Mouse (Mus musculus) C2C12 (cell line): ENCODE measurements around the gene Capn15.

Experiments used
- CEBPB ChIP-seq: IDR thresholded peaks from one replicate; pipeline ENCODE4 v1.6.1; 2011; ENCODE audit warnings: low read depth, mild to moderate bottlenecking, control low read depth, moderate library complexity
- CTCF ChIP-seq: IDR thresholded peaks from one replicate; pipeline ENCODE4 v1.5.1; 2011; ENCODE audit not compliant: control insufficient read depth, insufficient read depth, insufficient read length
- FOSL1 ChIP-seq: IDR thresholded peaks from one replicate; pipeline ENCODE4 v1.8.0; 2011; ENCODE audit warnings: mild to moderate bottlenecking, low read length; ENCODE audit not compliant: poor library complexity, insufficient read depth, severe bottlenecking
- MAX ChIP-seq: IDR thresholded peaks from one replicate; pipeline ENCODE4 v1.6.1; 2011; ENCODE audit warnings: mild to moderate bottlenecking, control low read depth
- MYOD1 ChIP-seq: IDR thresholded peaks from one replicate; pipeline ENCODE4 v1.6.1; 2011; ENCODE audit warnings: low read depth; ENCODE audit not compliant: control insufficient read depth, insufficient read length
- MYOG ChIP-seq: IDR thresholded peaks from one replicate; pipeline ENCODE4 v1.6.1; 2011; ENCODE audit not compliant: control insufficient read depth, insufficient read length; ENCODE audit errors: extremely low read depth
- USF1 ChIP-seq: IDR thresholded peaks from one replicate; pipeline ENCODE4 v1.6.1; 2011; ENCODE audit warnings: low read depth, mild to moderate bottlenecking, control low read depth, moderate library complexity

DNA sequence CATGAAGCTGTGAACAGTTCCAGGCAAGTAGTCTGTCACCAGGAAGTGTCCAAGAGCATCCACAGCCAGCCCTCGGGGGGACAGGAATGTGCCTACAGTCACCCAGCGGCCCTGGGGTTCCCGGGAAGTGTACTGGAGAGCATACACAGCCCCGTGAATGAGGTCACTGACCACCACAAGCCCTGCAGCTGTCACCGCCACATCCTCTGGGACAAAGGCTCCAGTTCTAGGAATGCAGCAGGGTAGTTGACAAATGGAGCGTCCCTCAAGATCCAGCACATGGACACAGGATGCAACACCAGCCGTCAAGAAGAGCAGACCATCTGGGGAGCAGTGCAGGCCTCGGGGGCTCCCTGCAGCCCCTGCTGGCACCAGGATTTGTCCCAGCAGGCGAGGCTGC is 41.8 kb downstream of the Capn15 start:
- TF ChIP-seq USF1 = no peak
- no peak for TF ChIP-seq CTCF
- TF ChIP-seq MAX = no peak
- TF ChIP-seq MYOD1 = peak; percentile 93
- TF ChIP-seq CEBPB = no peak
- no peak for TF ChIP-seq FOSL1
- no peak for TF ChIP-seq MYOG
